Mouse (Mus musculus) lung, postnatal 0 days (tissue): ENCODE results near the gene Ccdc113.

Experiments used
- CTCF ChIP-seq: IDR thresholded peaks from 2 replicates; pipeline ENCODE4 v1.5.1; 2016; ENCODE audit warnings: antibody characterized with exemption, mild to moderate bottlenecking
- EP300 ChIP-seq: IDR thresholded peaks from 2 replicates; pipeline ENCODE4 v1.6.1; 2016; ENCODE audit warnings: antibody characterized with exemption, mild to moderate bottlenecking, control low read depth

- no peak for TF ChIP-seq CTCF
- no peak for TF ChIP-seq EP300
Observed at GRCm38 (mm10) chr8:95547931-95548330, 14.0 kb downstream of the Ccdc113 start.
